Mouse (Mus musculus) B cell, adult 2 months (primary cell): ENCODE measurements around the gene Atp5k.

Source experiments
- DNase-seq, 2 experiments: peaks; one replicate each; pipeline ENCODE4 v3.0.0; 2022

Atp5k gene

GRCm38 (mm10) chr5:108423427-108423826 is 10.8 kb downstream of the Atp5k start:
- DNase-seq, result no peak

GRCm38 (mm10) chr5:108422741-108423140 is 11.5 kb downstream of the Atp5k start:
- no peak for DNase-seq

- no peak for DNase-seq
Measured at GRCm38 (mm10) chr5:108414711-108415110, 19.5 kb downstream of the Atp5k start.

DNA sequence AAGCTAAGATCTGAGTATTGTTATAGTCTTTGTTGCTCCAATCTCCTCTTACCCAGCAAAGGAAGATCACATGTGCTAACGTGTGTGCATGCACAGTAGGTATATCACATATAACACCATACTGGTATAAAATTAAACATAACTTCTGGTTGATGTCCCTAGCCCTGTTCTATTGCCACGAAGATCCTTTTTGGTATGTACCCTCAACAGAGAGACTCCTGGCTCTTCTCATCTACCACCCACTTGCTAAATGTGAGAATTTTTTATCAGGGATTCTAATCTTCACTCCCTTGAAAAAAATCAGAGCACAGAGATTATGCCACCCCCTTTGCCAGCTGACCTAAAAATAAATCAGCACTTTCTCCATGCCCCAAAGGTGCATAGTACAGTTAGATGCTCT is 27.3 kb downstream of the Atp5k start:
- no peak for DNase-seq

DNA sequence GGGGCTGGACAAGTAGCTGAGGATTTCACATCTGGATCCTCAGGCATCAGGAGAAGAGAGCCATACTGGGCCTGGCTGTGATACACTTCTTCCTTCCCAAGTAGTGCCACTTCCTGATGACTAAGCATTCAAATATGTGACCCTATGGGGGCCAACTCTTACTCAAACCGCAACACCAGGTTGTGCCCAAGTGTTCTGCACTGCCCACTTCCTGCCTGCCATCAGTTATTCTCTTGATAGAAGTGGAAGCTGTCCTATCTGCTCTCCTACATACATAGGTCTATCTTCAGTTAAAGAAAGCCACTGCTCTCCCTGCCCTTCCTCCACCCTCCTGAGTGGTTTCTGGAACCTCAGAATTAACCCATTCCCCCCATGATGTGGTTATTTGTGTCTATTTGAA is 28.8 kb downstream of the Atp5k start:
- DNase-seq, result no peak

GRCm38 (mm10) chr5:108403453-108403852 is 30.8 kb downstream of the Atp5k start:
- DNase-seq, result no peak

DNA sequence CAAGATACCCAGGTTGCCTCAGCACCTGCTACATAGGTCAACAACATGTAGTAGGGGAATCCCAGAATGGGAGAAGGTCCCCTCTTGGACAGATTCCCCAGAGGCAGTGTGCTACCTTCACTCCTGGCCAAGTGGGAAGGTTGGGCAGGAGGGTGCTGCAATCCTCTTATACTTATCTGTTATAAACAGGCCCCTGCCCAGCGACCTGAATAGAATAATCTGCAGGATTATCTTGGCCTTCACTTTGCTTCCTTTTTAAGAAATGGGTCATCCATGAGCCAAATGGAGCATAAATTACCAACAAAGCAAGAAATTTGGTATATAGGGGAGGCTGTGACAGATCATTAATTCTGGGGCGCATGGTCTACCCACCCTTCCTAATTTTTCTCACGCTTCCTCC is 44.5 kb downstream of the Atp5k start:
- no peak for DNase-seq

DNA sequence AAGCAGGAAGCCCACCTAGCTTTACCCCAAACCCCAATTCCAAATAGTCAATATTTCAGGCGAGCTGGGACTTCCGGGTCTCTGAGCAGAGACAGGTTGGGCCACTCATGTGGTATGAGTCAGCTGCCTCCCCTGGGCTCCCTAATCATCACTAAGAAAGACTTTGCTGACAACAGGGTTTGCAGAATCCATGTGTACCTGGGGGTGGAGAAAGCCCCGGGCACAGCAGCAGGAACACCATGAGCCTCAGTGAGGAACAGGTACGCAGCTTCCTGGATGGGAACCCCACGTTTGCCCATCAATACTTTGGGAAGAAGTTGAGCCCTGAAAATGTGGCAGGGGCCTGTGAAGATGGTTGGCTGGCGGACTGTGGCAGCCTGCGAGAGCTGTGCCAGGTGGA is 46.0 kb downstream of the Atp5k start, which contains the start of gene Pde6b:
TSS of gene Pde6b (plus strand) at position 191 of the 400 bp plus-strand sequence.
- no peak for DNase-seq

GRCm38 (mm10) chr5:108386449-108386848 is 47.8 kb downstream of the Atp5k start:
- no peak for DNase-seq

- DNase-seq, result no peak
Measured at GRCm38 (mm10) chr5:108385632-108386031, 48.6 kb downstream of the Atp5k start.
